ENCODE assay signal across 8 mouse cellular contexts in the genomic region with DNA sequence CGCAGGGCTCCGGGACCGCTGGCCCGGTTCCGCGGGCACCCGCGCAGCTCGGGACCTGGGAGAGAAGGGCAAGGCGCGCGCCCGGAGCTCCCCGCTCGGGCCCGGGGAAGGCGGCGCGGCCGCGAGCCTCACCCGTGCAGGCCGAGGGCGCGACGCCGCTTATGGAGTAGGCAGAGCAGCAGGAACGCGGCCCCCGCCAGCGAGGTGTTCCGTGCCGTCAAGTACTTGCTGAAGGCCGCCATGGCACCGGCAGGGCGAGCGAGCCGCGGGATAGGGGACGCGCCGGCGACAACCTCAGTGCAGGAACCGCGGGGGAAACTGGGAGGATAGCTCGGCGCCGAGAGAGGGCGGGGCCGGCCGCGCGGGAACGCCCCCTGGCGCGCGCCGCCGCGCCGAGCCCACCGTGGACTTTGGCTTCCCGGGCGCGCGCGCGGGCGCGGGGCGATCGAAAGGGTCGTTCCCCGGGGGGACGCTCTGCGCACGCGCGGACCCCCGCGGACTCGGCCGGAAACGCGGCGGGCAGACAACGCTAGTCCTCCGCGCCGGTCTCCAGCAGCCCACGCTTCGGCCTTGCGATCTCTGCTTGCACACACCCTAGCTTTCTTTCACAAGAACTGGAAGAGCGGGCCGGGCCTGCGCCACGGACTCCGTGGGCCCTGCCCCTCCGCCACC. TPM values are rescaled to one million over a fixed set of nuclear protein-coding genes. Genes with fewer than 3 reads are reported as not detected.
DNase-seq lines count a peak whose midpoint lies in the region; ATAC-seq lines count a peak whose summit lies in the region.

TSS of gene Abcd3 (minus strand) at position 426 of the 672 bp plus-strand sequence.

- no peaks in the 10 kb centered on the region for H3K27me3 ChIP-seq in intestine, embryonic 14.5 days (replicated peaks; ENCODE audit: control insufficient read depth, insufficient read depth, low read length)

- ATAC-seq in intestine, embryonic 14.5 days (replicated peaks; ENCODE audit: low FRiP score, low TSS enrichment, low read depth) = peak; percentile 90

- H3K9me3 ChIP-seq in intestine, embryonic 14.5 days (ENCODE audit: control insufficient read depth, low read length) = no peaks in the 10 kb centered on the region

- peak within 1 kb of the TSS; percentile 96 for H3K27ac ChIP-seq in intestine, embryonic 14.5 days (ENCODE audit: low read depth)

- intact Hi-C loops in gastrocnemius, postnatal 14 days (cut with DNase I; ENCODE audit: low total_unique reads) = no loop called here
- intact Hi-C loops in left cerebral cortex, postnatal 14 days (cut with DNase I) = loop anchor here (5.0 kb wide), 1 partner anchor 38 kb away; no protein-coding TSS in a partner anchor

- peak within 1 kb of the TSS; percentile 90 for H3K9ac ChIP-seq in intestine, embryonic 14.5 days (ENCODE audit: low read length)

- under 1% methylated on average over 99 of the region's 99 CpGs for WGBS in intestine, embryonic 14.5 days

- H3K36me3 ChIP-seq in intestine, embryonic 14.5 days (ENCODE audit: control insufficient read depth, insufficient read depth, low read length) = no peaks in the 10 kb centered on the region

- H3K4me1 ChIP-seq in intestine, embryonic 14.5 days (replicated peaks; ENCODE audit: control insufficient read depth, insufficient read depth, low read length) = peaks cover 20% of the 10 kb centered on the region

- H3K4me2 ChIP-seq in intestine, embryonic 14.5 days (ENCODE audit: low read length) = peak within 1 kb of the TSS; percentile 70

- peak; percentile 82 for DNase-seq in adipocyte (ENCODE audit: low spot score)
- DNase-seq in embryo, embryonic 10 days (ENCODE audit: low spot score) = peak; percentile 93
- peak; percentile 87 for DNase-seq in gastrocnemius, postnatal 14 days
- DNase-seq in intestine, embryonic 14.5 days (ENCODE audit: low spot score) = peak; percentile 94
- DNase-seq in left cerebral cortex, postnatal 14 days (ENCODE audit: low spot score in 2 of 2) = peak; percentile 79 to 84
- DNase-seq in mesoderm, embryonic 11.5 days (ENCODE audit: low read depth, low spot score) = peak; percentile 97
- peak; percentile 68 to 73 for DNase-seq in right cerebral cortex, postnatal 36 days (ENCODE audit: low spot score in 2 of 2)
- DNase-seq in yolk sac, embryonic 10.5 days (ENCODE audit: low spot score) = peak; percentile 93

- H3K4me3 ChIP-seq in intestine, embryonic 14.5 days (ENCODE audit: low read depth, low read length) = peak within 1 kb of the TSS; percentile 92

RNA-seq across cellular contexts. Expression of gene Abcd3, which starts in this region (rescaled TPM):
- total RNA-seq in gastrocnemius, postnatal 14 days (2021) = 10 to 100 TPM; 31.1 to 37.0 TPM
- polyA plus RNA-seq in intestine, embryonic 14.5 days (2014; fragmentation: Nextera tagmentation; extraction: Ambion mirVana) = 56.8 and 61.7 TPM in 2 replicates
- total RNA-seq in left cerebral cortex, postnatal 14 days (2021) = 10 to 100 TPM; 61.5 to 62.8 TPM

Comparison
In these comparisons a context has a peak if more than half of its experiments do, and no peak if none do; other contexts are left out.
1. Peak in every context shown above with its lines: DNase-seq, ATAC-seq, H3K4me3 ChIP-seq and H3K27ac ChIP-seq.